Mouse (Mus musculus): Measurements from ENCODE around the gene Mterf2. TPM values are rescaled to one million over a fixed set of nuclear protein-coding genes. Genes with fewer than 3 reads are reported as not detected.
A peak's percentile ranks its signal among the peaks of the same experiment; 100 is the strongest.

The Mterf2 gene
- polyA plus RNA-seq (2014; fragmentation: Nextera tagmentation; extraction: Ambion mirVana): 17.9 and 19.9 TPM in 2 replicates

GRCm38 (mm10) chr10:85127395-85128287, at the start of gene Mterf2:
TSS of gene Mterf2 (minus strand) at chr10:85128027.
- peak within 1 kb of the TSS; percentile 68 for H3K4me3 ChIP-seq (ENCODE audit: low read length)
- peak within 1 kb of the TSS; percentile 74 for H3K9ac ChIP-seq (ENCODE audit: low read depth, low read length)
- WGBS: 5% methylated on average over 20 of the region's 20 CpGs
- peak within 1 kb of the TSS; percentile 59 for H3K4me2 ChIP-seq (replicated peaks; ENCODE audit: low read depth, low read length)
- H3K4me1 ChIP-seq (ENCODE audit: control insufficient read depth, insufficient read depth, low read length): peaks cover 13% of the 10 kb centered on the region; the same call in 1 of the 2 replicates
- H3K36me3 ChIP-seq (ENCODE audit: control insufficient read depth, insufficient read depth, low read length): no peaks in the 10 kb centered on the region; the same call in 1 of the 2 replicates
- no peak within 1 kb of the TSS for H3K27ac ChIP-seq (ENCODE audit: low read depth, low read length)
- peak; percentile 100 for ATAC-seq (ENCODE audit: low FRiP score, low TSS enrichment)
- H3K27me3 ChIP-seq (ENCODE audit: control insufficient read depth, insufficient read depth, low read length): no peaks in the 10 kb centered on the region
- no peaks in the 10 kb centered on the region for H3K9me3 ChIP-seq (ENCODE audit: control insufficient read depth, low read length)

DNA sequence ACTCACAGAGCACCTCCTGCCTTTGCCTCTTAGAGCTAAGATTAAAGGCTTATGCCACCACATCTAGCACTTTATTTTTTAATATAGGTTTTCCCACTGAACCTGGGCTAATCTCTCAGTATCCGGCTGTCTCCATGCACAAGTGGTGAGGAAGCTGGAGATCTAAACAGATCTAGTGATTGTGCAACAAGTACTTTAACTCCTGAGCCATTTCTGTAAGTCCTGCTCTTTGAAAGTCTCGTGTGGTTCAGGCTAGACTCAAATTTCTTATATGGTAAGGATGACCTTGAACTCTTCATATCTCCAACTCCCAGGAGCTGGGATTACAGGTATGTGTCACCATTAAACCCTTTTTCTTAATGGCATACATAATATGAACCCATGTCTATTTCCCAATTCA, 48.8 kb upstream of the Mterf2 start:
- ATAC-seq (ENCODE audit: low FRiP score, low TSS enrichment): no peak
- no peak overlapping the region for H3K9ac ChIP-seq (ENCODE audit: low read depth, low read length)
- H3K27me3 ChIP-seq (ENCODE audit: control insufficient read depth, insufficient read depth, low read length): no peaks in the 10 kb centered on the region
- H3K9me3 ChIP-seq (ENCODE audit: control insufficient read depth, low read length): no peaks in the 10 kb centered on the region
- 85% methylated on average over 2 of the region's 2 CpGs for WGBS
- H3K4me2 ChIP-seq (replicated peaks; ENCODE audit: low read depth, low read length): no peak overlapping the region
- no peak overlapping the region for H3K27ac ChIP-seq (ENCODE audit: low read depth, low read length)
- H3K4me1 ChIP-seq (ENCODE audit: control insufficient read depth, insufficient read depth, low read length): no peaks in the 10 kb centered on the region
- no peak overlapping the region for H3K4me3 ChIP-seq (ENCODE audit: low read length)
- no peaks in the 10 kb centered on the region for H3K36me3 ChIP-seq (ENCODE audit: control insufficient read depth, insufficient read depth, low read length)

DNA sequence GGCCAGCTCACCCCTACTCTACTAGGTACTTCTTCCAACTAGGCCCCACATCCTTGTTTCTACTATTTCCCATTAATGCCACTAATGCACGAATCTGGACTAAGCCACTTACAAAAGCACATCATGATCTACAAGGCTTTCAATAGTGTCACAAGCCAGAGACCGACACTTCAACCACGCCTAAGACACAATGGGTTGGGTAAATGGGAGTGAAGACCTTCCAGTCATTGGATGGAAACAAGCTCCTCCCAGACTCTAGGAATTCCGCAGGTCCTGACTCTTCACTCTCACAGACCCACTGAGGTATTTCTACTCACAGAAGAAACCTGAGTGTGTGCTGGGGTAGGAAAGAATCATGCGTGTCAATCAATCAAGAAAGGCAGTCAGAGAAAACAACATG, 37.5 kb upstream of the Mterf2 start:
- H3K36me3 ChIP-seq (ENCODE audit: control insufficient read depth, insufficient read depth, low read length): no peaks in the 10 kb centered on the region
- H3K4me3 ChIP-seq (ENCODE audit: low read length): no peak overlapping the region
- H3K27ac ChIP-seq (ENCODE audit: low read depth, low read length): no peak overlapping the region
- no peak overlapping the region for H3K4me2 ChIP-seq (replicated peaks; ENCODE audit: low read depth, low read length)
- H3K27me3 ChIP-seq (ENCODE audit: control insufficient read depth, insufficient read depth, low read length): no peaks in the 10 kb centered on the region
- ATAC-seq (ENCODE audit: low FRiP score, low TSS enrichment): no peak
- no peak overlapping the region for H3K9ac ChIP-seq (ENCODE audit: low read depth, low read length)
- no peaks in the 10 kb centered on the region for H3K9me3 ChIP-seq (ENCODE audit: control insufficient read depth, low read length)
- WGBS: 95% methylated on average over 5 of the region's 5 CpGs
- H3K4me1 ChIP-seq (ENCODE audit: control insufficient read depth, insufficient read depth, low read length): no peaks in the 10 kb centered on the region

- WGBS: 91% methylated on average over 13 of the region's 13 CpGs
These were observed 37.0 kb upstream of the Mterf2 start for GRCm38 (mm10) chr10:85164791-85165190.

GRCm38 (mm10) chr10:85161745-85162351, 34.0 kb upstream of the Mterf2 start:
- no peak overlapping the region for H3K9ac ChIP-seq (ENCODE audit: low read depth, low read length)
- H3K4me3 ChIP-seq (ENCODE audit: low read length): no peak overlapping the region
- no peaks in the 10 kb centered on the region for H3K9me3 ChIP-seq (ENCODE audit: control insufficient read depth, low read length)
- no peak overlapping the region for H3K4me2 ChIP-seq (replicated peaks; ENCODE audit: low read depth, low read length)
- H3K27ac ChIP-seq (ENCODE audit: low read depth, low read length): no peak overlapping the region
- H3K4me1 ChIP-seq (ENCODE audit: control insufficient read depth, insufficient read depth, low read length): no peaks in the 10 kb centered on the region
- no peaks in the 10 kb centered on the region for H3K36me3 ChIP-seq (ENCODE audit: control insufficient read depth, insufficient read depth, low read length)
- no peak for ATAC-seq (ENCODE audit: low FRiP score, low TSS enrichment)
- WGBS: 87% methylated on average over 5 of the region's 5 CpGs
- no peaks in the 10 kb centered on the region for H3K27me3 ChIP-seq (ENCODE audit: control insufficient read depth, insufficient read depth, low read length)

More at GRCm38 (mm10) chr10:85164791-85165190, 37.0 kb upstream of the Mterf2 start:
- no peaks in the 10 kb centered on the region for H3K36me3 ChIP-seq (ENCODE audit: control insufficient read depth, insufficient read depth, low read length)
- no peaks in the 10 kb centered on the region for H3K9me3 ChIP-seq (ENCODE audit: control insufficient read depth, low read length)
- no peak for ATAC-seq (ENCODE audit: low FRiP score, low TSS enrichment)
- no peak overlapping the region for H3K9ac ChIP-seq (ENCODE audit: low read depth, low read length)
- no peak overlapping the region for H3K4me2 ChIP-seq (replicated peaks; ENCODE audit: low read depth, low read length)
- H3K4me3 ChIP-seq (ENCODE audit: low read length): no peak overlapping the region
- H3K4me1 ChIP-seq (ENCODE audit: control insufficient read depth, insufficient read depth, low read length): no peaks in the 10 kb centered on the region
- H3K27me3 ChIP-seq (ENCODE audit: control insufficient read depth, insufficient read depth, low read length): no peaks in the 10 kb centered on the region
- no peak overlapping the region for H3K27ac ChIP-seq (ENCODE audit: low read depth, low read length)

GRCm38 (mm10) chr10:85159989-85160619, 32.3 kb upstream of the Mterf2 start:
- WGBS: 68% methylated on average over 1 of the region's 1 CpGs

DNA sequence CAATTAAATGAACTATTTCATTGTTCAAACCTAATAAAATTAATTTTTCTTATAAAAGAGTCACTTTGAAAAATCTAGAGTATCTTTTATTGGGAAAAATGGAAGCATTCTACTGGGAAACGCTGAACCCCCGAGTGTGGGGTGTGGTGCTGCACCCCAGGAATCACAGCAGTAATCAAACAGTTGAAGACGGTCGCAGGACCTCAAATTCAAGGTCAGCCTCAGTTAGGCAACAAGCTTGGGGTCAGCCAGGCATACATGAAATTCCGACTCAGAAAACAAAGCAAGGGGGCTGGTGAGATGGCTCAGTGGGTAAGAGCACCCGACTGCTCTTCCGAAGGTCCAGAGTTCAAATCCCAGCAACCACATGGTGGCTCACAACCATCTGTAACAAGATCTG, 29.6 kb upstream of the Mterf2 start:
- Histone ChIP-seq H3K36me3 (ENCODE audit: control insufficient read depth, insufficient read depth, low read length) (peaks cover 2% of the 10 kb centered on the region; the same call in 1 of the 2 replicates), H3K4me1 (ENCODE audit: control insufficient read depth, insufficient read depth, low read length) (no peaks in the 10 kb centered on the region), H3K4me3 (ENCODE audit: low read length) (no peak overlapping the region), H3K4me2 (replicated peaks; ENCODE audit: low read depth, low read length) (no peak overlapping the region), H3K27me3 (ENCODE audit: control insufficient read depth, insufficient read depth, low read length) (no peaks in the 10 kb centered on the region), H3K9me3 (ENCODE audit: control insufficient read depth, low read length) (no peaks in the 10 kb centered on the region), H3K9ac (ENCODE audit: low read depth, low read length) (no peak overlapping the region), H3K27ac (ENCODE audit: low read depth, low read length) (no peak overlapping the region)
- ATAC-seq (ENCODE audit: low FRiP score, low TSS enrichment): no peak
- WGBS: 90% methylated on average over 7 of the region's 7 CpGs

More at GRCm38 (mm10) chr10:85159989-85160619, 32.3 kb upstream of the Mterf2 start:
- Histone ChIP-seq H3K4me1 (ENCODE audit: control insufficient read depth, insufficient read depth, low read length) (no peaks in the 10 kb centered on the region), H3K4me2 (replicated peaks; ENCODE audit: low read depth, low read length) (no peak overlapping the region), H3K9me3 (ENCODE audit: control insufficient read depth, low read length) (no peaks in the 10 kb centered on the region), H3K4me3 (ENCODE audit: low read length) (no peak overlapping the region), H3K36me3 (ENCODE audit: control insufficient read depth, insufficient read depth, low read length) (peaks cover 2% of the 10 kb centered on the region; the same call in 1 of the 2 replicates), H3K27ac (ENCODE audit: low read depth, low read length) (no peak overlapping the region), H3K9ac (ENCODE audit: low read depth, low read length) (no peak overlapping the region), H3K27me3 (ENCODE audit: control insufficient read depth, insufficient read depth, low read length) (no peaks in the 10 kb centered on the region)
- no peak for ATAC-seq (ENCODE audit: low FRiP score, low TSS enrichment)

- no peaks in the 10 kb centered on the region for H3K27me3 ChIP-seq (ENCODE audit: control insufficient read depth, insufficient read depth, low read length)
- H3K36me3 ChIP-seq (ENCODE audit: control insufficient read depth, insufficient read depth, low read length): peaks cover 6% of the 10 kb centered on the region; the same call in 1 of the 2 replicates
- no peak overlapping the region for H3K9ac ChIP-seq (ENCODE audit: low read depth, low read length)
- ATAC-seq (ENCODE audit: low FRiP score, low TSS enrichment): no peak
- no peak overlapping the region for H3K4me2 ChIP-seq (replicated peaks; ENCODE audit: low read depth, low read length)
- H3K4me3 ChIP-seq (ENCODE audit: low read length): no peak overlapping the region
- no peaks in the 10 kb centered on the region for H3K4me1 ChIP-seq (ENCODE audit: control insufficient read depth, insufficient read depth, low read length)
- WGBS: 11% methylated on average over 2 of the region's 2 CpGs
- H3K27ac ChIP-seq (ENCODE audit: low read depth, low read length): no peak overlapping the region
- no peaks in the 10 kb centered on the region for H3K9me3 ChIP-seq (ENCODE audit: control insufficient read depth, low read length)
These were observed 26.4 kb upstream of the Mterf2 start for GRCm38 (mm10) chr10:85154195-85154594.
